Mouse (Mus musculus) T-helper 17 cell (primary cell): ENCODE measurements around the gene Cdh18.
"Not testable (repeated sequence)": the region's sequence is repeated elsewhere in the genome, so short reads cannot be mapped to it uniquely, and the experiment has no call there.

Experiments
- in situ Hi-C, 2 experiments: fragments of 300-600 bp; cut with MboI, MseI; formaldehyde crosslinking; loops; 1 replicate in 1 of 2; 2 replicates in 1 of 2; pipeline ENCODE4 v1.15.1; 2025; ENCODE audit warnings: high pct_unique_total_duplicates in 2 of 2

Gene Cdh18

DNA sequence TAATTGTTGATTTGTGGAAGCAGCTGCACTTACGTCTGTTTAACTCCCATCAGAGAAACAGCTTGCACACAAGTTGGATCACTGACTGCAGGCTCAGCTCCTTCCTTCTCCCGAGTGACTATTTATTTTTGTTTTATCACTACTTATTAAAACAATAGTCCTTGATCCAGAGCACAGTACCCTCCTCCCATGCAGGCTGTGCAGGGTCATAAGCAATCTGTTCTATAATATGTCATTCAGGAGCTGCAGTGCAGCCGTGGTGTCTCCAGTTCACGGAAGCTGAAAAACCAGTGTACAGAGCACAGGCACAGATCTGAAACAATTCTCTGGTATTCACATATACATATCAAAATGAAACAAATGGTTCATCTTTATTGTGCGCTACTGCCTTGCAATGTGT lies 625.8 kb downstream of the Cdh18 start:
- in situ Hi-C loops = no loop called here

GRCm38 (mm10) chr15:23212068-23212467 lies 663.2 kb downstream of the Cdh18 start:
- in situ Hi-C loops = no loop called here

- in situ Hi-C loops = loop anchor here in 1 of 2 experiments (5.0 kb wide), 1 partner anchor 52 kb away; no protein-coding TSS in a partner anchor
Observed at GRCm38 (mm10) chr15:23230616-23231015, 681.8 kb downstream of the Cdh18 start.

DNA sequence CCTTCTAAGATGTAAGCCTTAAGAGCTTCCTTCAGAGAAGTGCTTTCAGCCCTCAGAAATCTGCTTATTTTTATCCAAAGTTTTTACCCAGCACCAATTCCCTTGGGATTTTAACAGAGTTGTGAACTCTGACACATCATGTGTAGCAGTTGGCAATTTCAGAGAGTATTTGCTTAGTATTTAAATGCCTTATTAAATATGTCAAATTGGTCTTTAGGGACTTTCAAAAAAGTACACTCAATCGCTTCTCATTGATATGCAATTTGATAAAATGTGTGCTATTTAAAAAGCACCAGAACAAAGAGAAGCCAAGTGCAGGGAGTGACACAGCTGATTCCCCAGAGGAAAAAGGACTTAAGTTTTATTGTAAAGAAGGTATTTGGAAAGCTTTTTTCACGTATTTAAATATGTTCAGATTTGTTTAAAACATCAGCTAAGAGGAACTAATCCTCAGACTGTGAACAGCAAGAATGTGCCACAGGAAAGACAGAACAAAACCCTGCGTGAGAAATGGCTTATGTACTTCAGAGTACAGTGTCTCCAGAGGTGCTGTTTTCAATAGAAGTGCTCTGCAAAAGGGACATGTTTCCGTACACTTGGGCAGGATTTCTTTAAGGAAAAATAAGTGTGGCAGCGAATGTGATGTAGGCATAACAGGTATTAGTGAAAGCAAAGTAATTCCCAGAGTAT lies 709.1 kb downstream of the Cdh18 start:
- in situ Hi-C loops = no loop called here

GRCm38 (mm10) chr15:23278421-23278820 lies 729.6 kb downstream of the Cdh18 start:
- in situ Hi-C loops = no loop called here

DNA sequence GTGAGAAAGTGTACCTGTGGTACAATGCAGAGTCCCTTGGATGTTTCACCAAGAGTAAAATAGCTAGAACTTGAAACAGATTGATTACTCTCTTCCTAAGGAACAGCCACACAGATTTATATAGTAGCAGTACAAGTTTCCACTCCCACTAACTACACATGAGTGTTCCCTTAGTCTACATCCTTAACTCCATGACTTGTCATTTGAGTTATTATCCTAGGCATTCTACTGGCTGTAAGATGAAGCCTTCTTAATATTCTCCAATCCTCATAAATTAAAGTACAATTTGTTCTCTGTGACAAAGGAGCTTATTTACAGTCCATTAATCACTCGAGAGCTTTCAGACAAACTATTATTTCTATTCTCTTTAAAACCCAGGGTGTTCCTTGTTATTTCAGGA lies 756.2 kb downstream of the Cdh18 start:
- in situ Hi-C loops = no loop called here

- in situ Hi-C loops = loop anchor here (5.0 kb wide), 2 partner anchors 36 to 49 kb away; no protein-coding TSS in a partner anchor
Observed at GRCm38 (mm10) chr15:23316766-23317165, 767.9 kb downstream of the Cdh18 start.

DNA sequence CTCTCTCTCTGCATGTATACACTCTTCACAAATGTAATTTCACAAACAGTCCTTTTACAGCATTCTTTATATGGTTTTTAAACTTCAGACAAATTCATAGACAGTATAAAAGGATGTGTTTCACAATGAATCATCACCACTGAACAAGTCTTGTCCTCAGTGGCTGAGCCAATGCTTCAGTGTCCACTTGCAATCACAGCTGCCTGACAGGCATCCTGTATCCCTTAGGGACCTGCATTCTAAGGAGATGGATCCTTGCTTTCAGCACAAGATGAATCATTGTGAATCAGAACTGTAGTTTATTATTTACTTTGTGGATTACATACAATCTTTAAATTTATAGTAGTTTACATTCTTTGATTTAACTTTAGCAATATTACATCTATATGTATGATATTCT lies 768.6 kb downstream of the Cdh18 start:
- in situ Hi-C loops = loop anchor here (5.0 kb wide), 2 partner anchors 35 to 50 kb away; no protein-coding TSS in a partner anchor

DNA sequence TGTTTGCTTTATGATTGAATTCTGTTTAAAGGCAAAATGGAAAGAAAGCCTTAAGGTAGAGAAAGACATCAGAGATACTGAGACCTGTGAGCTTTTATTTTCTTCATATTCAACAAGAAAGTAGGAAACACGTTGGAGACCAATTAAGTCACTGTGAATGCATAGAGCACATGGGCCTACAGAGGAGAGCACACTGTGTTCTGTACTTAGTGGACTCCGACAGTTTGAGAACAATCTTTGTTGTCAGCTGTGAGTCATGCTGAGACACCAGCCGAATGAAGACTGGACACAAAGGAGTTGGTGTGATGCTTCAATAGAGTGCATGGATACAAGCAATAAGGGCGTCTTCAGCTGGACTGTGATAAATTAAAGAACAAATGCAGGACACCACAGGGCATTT lies 791.5 kb downstream of the Cdh18 start:
- in situ Hi-C loops = not testable (repeated sequence)

DNA sequence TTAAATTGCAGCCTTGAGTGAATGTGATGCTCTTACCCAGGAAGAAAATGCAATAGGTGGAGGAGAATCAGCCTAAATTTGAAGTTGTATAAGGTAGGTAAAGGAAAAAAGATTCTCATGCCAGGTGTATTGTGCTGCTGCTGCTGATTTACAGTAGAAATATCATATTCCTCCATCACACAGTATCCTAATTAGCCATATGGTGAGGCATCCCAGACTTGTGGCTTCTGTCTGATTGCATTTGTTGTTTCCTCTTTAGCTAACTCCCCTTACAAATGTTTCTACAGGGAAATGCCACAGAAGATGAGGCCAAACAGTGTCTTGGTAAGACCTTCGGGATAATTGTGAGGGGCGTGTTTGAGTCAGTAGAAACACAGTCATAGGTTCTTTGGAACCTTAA lies 802.3 kb downstream of the Cdh18 start:
- in situ Hi-C loops = loop anchor here in 1 of 2 experiments (5.0 kb wide), 1 partner anchor 34 kb away; no protein-coding TSS in a partner anchor

- in situ Hi-C loops = no loop called here
Observed at GRCm38 (mm10) chr15:23366325-23366724, 817.5 kb downstream of the Cdh18 start.

- in situ Hi-C loops = no loop called here
Observed at GRCm38 (mm10) chr15:23367712-23368111, 818.9 kb downstream of the Cdh18 start.

GRCm38 (mm10) chr15:23378016-23378750 lies 829.4 kb downstream of the Cdh18 start:
- in situ Hi-C loops = no loop called here

DNA sequence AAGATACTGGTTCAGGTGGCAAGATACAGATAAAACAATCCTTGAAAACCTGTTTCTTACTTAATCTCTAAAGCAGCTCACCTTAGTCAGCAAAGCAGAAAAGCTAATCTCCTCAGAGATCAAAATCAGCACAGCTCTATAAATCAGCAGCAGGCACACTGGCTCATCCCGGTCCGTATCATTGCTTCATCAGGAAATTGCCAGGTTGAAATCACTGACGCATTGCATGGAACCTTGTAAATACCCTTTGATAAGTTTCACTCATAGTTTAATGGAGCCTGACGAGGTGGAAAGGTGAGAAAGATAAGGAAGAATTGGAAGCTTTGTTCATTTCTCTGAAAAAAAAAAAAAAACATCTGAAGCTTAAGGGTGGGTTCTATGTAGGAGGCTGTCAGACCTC lies 837.0 kb downstream of the Cdh18 start:
- in situ Hi-C loops = no loop called here

DNA sequence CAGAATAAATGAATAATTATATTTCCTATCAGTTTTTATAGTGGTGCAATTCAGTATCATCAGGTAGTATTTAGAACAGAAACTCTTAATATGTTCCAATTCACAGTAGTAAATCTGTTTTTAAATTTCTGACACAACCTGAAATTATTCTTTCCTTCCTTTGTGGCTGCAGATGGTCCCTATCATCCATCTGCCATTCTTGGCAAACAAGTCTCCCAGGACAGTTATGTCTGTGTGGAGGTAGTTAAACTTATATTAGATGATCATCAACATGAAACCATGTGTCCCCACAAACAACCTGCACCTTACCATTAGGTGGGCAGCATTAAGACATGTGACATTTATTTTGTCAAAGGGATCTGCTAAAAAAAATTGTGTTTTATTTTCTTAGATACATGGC lies 847.8 kb downstream of the Cdh18 start:
- in situ Hi-C loops = no loop called here

GRCm38 (mm10) chr15:23403792-23404191 lies 855.0 kb downstream of the Cdh18 start:
- in situ Hi-C loops = no loop called here

- in situ Hi-C loops = no loop called here
Observed at GRCm38 (mm10) chr15:23408256-23408655, 859.4 kb downstream of the Cdh18 start.

DNA sequence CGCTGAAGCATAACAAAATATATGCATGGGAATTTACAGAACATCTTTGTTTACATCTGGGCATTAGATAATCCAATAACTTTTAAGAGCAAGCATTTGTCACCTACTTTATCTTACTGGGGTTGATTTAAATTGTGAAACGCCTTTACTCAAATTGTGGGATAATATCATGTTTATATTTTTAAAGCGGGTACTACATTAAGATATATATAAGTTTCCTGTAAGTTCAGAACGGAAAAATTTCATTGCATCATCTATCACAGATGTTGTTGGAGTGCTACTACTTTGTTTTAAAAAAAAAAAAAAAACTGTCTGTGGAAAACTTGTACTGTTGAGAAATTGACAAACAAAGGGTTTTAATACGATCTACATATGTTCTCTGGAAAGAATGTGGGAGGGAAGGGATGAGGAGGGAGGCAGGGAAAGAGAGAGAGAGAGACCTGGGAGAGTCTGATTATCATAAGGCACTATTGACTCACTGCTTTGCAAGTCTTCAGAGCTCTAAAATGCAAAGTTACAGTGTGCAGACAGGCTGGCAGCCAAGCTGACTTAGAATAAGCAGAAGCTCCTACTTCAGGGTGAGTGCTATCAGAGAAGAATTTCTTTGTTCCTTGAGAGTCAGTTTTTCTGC lies 867.7 kb downstream of the Cdh18 start:
- in situ Hi-C loops = no loop called here

- in situ Hi-C loops = no loop called here
Observed at GRCm38 (mm10) chr15:23418158-23418557, 869.3 kb downstream of the Cdh18 start.

GRCm38 (mm10) chr15:23420010-23420409 lies 871.2 kb downstream of the Cdh18 start:
- in situ Hi-C loops = no loop called here

DNA sequence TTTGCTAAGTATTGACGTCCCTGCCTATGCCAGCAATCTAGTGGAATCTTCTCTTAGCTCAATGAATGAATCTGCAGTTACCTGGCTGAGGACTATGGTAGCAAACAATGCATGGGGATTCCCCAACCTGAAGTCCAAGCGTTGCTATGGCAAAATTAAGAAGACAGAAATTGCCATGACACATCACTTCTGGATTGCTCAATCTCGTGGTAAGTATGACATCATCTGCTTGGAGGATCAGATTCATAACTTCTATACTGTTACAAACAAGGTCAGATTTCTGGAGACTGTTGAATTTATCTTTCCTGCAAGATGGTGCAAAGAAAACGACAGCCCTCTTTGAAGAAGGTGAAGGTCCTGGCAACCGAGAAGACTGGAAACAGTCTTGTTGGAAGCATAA lies 881.2 kb downstream of the Cdh18 start:
- in situ Hi-C loops = loop anchor here in 1 of 2 experiments (10.0 kb wide), 1 partner anchor 355 kb away; no protein-coding TSS in a partner anchor

DNA sequence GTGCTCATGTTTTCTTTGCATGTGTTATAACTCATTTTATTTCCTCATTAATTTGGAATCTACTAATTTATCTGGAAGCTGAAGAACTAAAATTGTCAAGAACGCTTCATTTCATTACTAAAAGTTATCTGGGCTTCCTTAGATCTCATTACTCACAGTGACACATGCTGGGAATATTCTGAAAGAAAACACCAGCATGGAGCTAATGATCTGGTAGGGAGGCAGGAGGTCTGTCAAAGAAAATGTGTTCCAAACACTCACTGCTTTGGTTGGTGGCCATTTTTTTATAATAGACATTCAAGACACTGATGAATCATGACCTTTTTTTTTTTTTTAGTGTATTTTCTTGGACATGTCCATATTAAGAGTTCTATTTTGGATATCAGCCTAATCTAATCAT lies 899.7 kb downstream of the Cdh18 start:
- in situ Hi-C loops = no loop called here
